Mouse (Mus musculus) limb, embryonic 14.5 days (tissue): ENCODE measurements around the gene Trak1. TPM values are rescaled to one million over a fixed set of nuclear protein-coding genes. Genes with fewer than 3 reads are reported as not detected.

Experiments
- ATAC-seq: fragments of 200-750 bp; cut with Nextera tagmentation; 2 replicates; pipeline ENCODE4 v1.8.0; 2017; ENCODE audit warnings: low read depth, moderate number of reproducible peaks, moderate TSS enrichment; ENCODE audit not compliant: low FRiP score
- DNase-seq: peaks from one replicate; pipeline ENCODE4 v3.0.0-alpha.2; 2015; ENCODE audit warnings: low spot score
- H3K27ac ChIP-seq: fragments of 300-500 bp; sonication (generic); replicated peaks from 2 replicates; pipeline ENCODE4 v1.5.1; 2014; ENCODE audit warnings: low read depth, mild to moderate bottlenecking, low read length, moderate library complexity, mixed read lengths
- H3K27me3 ChIP-seq: fragments of 300-500 bp; sonication (generic); 2 replicates; pipeline ENCODE4 v1.6.1; 2014; ENCODE audit warnings: low read length, mixed read lengths; ENCODE audit not compliant: control insufficient read depth, insufficient read depth
- H3K36me3 ChIP-seq: fragments of 300-500 bp; sonication (generic); 2 replicates; pipeline ENCODE4 v1.6.1; 2014; ENCODE audit warnings: mild to moderate bottlenecking, low read length, moderate library complexity, mixed read lengths; ENCODE audit not compliant: control insufficient read depth, insufficient read depth
- H3K4me1 ChIP-seq: fragments of 300-500 bp; sonication (generic); 2 replicates; pipeline ENCODE4 v1.6.1; 2014; ENCODE audit warnings: antibody characterized with exemption, low read length, mixed read lengths; ENCODE audit not compliant: control insufficient read depth, insufficient read depth
- H3K4me2 ChIP-seq: fragments of 300-500 bp; sonication (generic); replicated peaks from 2 replicates; pipeline ENCODE4 v1.6.1; 2014; ENCODE audit warnings: low read depth, mild to moderate bottlenecking, low read length, moderate library complexity; ENCODE audit not compliant: severe bottlenecking
- H3K4me3 ChIP-seq: fragments of 300-500 bp; sonication (generic); replicated peaks from 2 replicates; pipeline ENCODE4 v1.5.1; 2014; ENCODE audit warnings: low read length
- H3K9ac ChIP-seq: fragments of 300-500 bp; sonication (generic); 2 replicates; pipeline ENCODE4 v1.6.1; 2014; ENCODE audit warnings: mild to moderate bottlenecking, low read depth, low read length, moderate library complexity; ENCODE audit not compliant: severe bottlenecking
- H3K9me3 ChIP-seq: fragments of 300-500 bp; sonication (generic); 2 replicates; pipeline ENCODE4 v1.6.1; 2016; ENCODE audit warnings: low read length; ENCODE audit not compliant: control insufficient read depth
- POLR2A ChIP-seq: fragments of 200-500 bp; IDR thresholded peaks from 2 replicates; pipeline ENCODE4 v1.8.0; 2012; ENCODE audit warnings: inconsistent platforms, mild to moderate bottlenecking, moderate library complexity, borderline replicate concordance; ENCODE audit not compliant: insufficient read depth, insufficient read length; ENCODE audit errors: extremely low read depth
- WGBS: fragments of 180-500 bp; shearing (Covaris S2); extraction: QIAGEN DNeasy Blood & Tissue Kit; methylation state at CpG from one replicate; pipeline ENCODE4 v1.1.7; 2014; 5-methylcytosine and 5-hydroxymethylcytosine counted together
- polyA plus RNA-seq, 2 experiments: library from polyadenylated mRNA; depleted of rRNA in 1 of 2; stranded (reverse) in 1 of 2; unstranded in 1 of 2; fragments of >200 nt; fragmentation: Nextera tagmentation in 1 of 2; extraction: Ambion mirVana in 1 of 2; gene quantifications; 2 replicates each; pipeline versions ENCODE4 v1.2.1 to v1.2.3; 2012 to 2014

The Trak1 gene
- polyA plus RNA-seq, 2 experiments: 20.8 to 31.2 TPM

DNA sequence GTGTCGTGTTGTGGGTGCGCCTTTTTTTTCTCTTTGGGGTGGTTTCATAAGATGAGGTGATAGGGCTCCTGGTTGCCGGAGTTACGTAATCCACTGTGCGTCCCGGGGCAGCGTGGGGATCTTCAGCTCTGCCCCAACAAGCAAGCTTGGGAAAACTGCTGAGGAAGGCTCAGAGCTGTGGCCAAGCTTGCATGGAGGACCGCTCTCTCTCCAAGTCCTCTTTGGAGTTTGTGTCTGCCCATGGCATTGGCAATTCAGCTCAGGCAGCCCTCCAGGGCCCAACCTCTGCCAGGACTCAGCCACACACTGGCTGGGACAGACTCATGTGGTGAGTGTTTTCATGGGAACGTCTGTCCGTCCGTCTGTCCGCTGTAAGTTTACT, 69.6 kb downstream of the Trak1 start:
- no peak overlapping the region for H3K9ac ChIP-seq
- 62% methylated on average over 11 of the region's 12 CpGs for whole genome bisulfite sequencing
- H3K4me2 ChIP-seq: no peak overlapping the region; the same call in 1 of the 2 replicates
- H3K4me3 ChIP-seq: no peak overlapping the region
- H3K4me1 ChIP-seq: peaks cover 29% of the 10 kb centered on the region
- H3K36me3 ChIP-seq: peaks cover 5% of the 10 kb centered on the region; the same call in 1 of the 2 replicates
- ATAC-seq (no peak), DNase-seq (no peak)
- no peak for TF ChIP-seq POLR2A
- H3K9me3 ChIP-seq: no peaks in the 10 kb centered on the region
- H3K27ac ChIP-seq: peak overlapping the region; percentile 48; the same call in 1 of the 2 replicates
- no peaks in the 10 kb centered on the region for H3K27me3 ChIP-seq

GRCm38 (mm10) chr9:121369573-121369972, 72.3 kb downstream of the Trak1 start:
- H3K27me3 ChIP-seq: no peaks in the 10 kb centered on the region
- H3K9me3 ChIP-seq: no peaks in the 10 kb centered on the region
- no peak overlapping the region for H3K27ac ChIP-seq
- ATAC-seq (no peak), DNase-seq (no peak)
- peaks cover 44% of the 10 kb centered on the region for H3K4me1 ChIP-seq
- peaks cover 2% of the 10 kb centered on the region; the same call in 1 of the 2 replicates for H3K36me3 ChIP-seq
- H3K4me2 ChIP-seq: no peak overlapping the region
- H3K9ac ChIP-seq: no peak overlapping the region
- no peak overlapping the region for H3K4me3 ChIP-seq
- TF ChIP-seq POLR2A: no peak
- 41% methylated on average over 6 of the region's 6 CpGs for WGBS

DNA sequence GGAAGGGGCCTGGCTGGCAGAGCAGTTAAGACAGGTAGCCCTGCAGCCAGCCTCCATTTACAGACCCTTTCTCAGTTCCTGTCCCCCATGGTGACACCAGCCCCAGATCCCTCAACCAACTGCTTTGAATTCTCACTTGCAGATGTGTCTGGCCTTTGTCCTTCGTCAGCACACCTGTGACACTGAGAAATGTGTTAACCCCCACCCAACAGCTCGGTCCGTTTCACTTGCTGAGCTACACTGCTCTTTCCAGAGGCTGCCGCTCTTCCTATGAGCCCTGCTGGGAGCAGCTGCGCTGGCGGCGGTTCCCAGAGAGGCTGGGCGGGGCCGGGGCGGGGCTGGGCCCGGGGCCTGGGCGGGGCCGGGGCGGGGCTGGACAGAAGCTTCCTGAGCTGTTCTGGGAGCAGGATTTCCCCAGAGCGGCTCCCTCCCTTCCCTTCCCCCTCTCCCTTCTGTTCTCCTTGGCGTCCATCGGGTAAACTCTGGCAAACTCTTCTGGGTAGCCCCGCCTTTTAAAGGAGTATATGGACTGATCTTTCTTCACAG, 74.1 kb downstream of the Trak1 start:
- ATAC-seq (peak; percentile 89), DNase-seq (peak; percentile 88)
- H3K36me3 ChIP-seq: no peaks in the 10 kb centered on the region
- no peak for TF ChIP-seq POLR2A
- WGBS: 0% methylated on average over 17 of the region's 18 CpGs
- no peaks in the 10 kb centered on the region for H3K9me3 ChIP-seq
- peaks cover 41% of the 10 kb centered on the region for H3K4me1 ChIP-seq
- peak overlapping the region; percentile 60 for H3K4me2 ChIP-seq
- H3K27me3 ChIP-seq: no peaks in the 10 kb centered on the region
- peak overlapping the region; percentile 61 for H3K27ac ChIP-seq
- peak overlapping the region; percentile 43 for H3K9ac ChIP-seq
- peak overlapping the region; percentile 26 for H3K4me3 ChIP-seq

DNA sequence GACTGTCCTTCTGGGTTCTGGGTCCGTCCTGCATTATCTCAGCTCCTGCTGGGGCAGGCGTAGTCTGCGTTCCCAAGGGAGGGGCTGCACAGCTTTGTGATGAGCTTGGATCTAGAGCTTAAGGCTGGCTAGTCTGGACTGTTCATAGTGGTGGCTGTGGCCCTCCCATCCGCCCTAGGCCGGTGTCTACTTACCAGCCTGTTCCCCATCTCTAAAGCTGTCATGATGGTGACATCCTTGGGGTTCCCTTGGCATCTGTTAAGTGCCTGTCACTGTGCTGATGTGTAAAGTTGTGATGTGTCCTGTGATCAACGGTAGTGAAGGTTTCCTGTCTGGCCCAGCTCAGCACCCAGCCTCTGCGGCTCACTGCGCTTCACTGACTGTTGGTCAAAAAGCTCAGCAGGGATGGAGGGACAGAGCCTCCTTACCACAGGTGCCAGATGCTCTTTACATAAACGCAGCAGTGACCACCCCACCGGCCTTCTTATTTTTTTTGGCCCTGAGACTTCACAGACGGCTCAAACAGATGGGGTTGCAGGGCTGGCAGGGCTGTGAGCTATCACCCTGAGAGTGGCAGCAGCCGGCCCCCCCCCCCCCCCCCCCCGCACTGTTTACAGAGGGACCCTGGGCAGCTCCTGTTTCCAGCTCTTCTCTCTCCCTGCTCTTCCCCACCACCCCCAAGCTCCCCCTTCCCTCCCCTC, 74.8 kb downstream of the Trak1 start:
- WGBS: 12% methylated on average over 11 of the region's 13 CpGs
- H3K4me3 ChIP-seq: peak overlapping the region; percentile 26
- H3K4me2 ChIP-seq: peak overlapping the region; percentile 60
- DNase-seq (no peak), ATAC-seq (peak; percentile 32)
- H3K4me1 ChIP-seq: peaks cover 35% of the 10 kb centered on the region
- H3K9ac ChIP-seq: peak overlapping the region; percentile 43
- no peaks in the 10 kb centered on the region for H3K36me3 ChIP-seq
- H3K27me3 ChIP-seq: no peaks in the 10 kb centered on the region
- TF ChIP-seq POLR2A: no peak
- no peaks in the 10 kb centered on the region for H3K9me3 ChIP-seq
- H3K27ac ChIP-seq: no peak overlapping the region

DNA sequence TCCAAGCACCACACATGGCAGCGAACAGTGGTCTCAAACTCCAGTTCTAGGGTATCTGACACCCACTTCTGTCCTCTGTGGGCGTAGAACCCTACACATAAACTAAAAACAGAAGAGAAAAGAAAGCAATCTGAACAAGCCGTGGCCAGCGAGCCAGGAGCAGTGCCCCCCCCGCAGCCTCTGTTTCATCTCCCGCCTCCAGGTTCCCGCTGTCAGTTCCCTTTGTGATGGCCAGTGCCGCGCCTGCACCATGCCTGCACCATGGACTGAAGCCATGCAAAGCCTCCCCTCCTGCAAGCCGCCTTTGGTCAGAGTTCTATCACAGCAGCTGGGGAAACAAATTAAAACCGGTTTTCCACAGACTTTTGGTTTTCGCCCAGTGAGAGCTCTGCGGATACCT, 75.8 kb downstream of the Trak1 start:
- no peak for DNase-seq

More for the DNA sequence above, 75.8 kb downstream of the Trak1 start:
- no peak overlapping the region for H3K4me2 ChIP-seq
- no peak overlapping the region for H3K4me3 ChIP-seq
- no peak for ATAC-seq
- H3K9me3 ChIP-seq: no peaks in the 10 kb centered on the region
- no peak for TF ChIP-seq POLR2A
- WGBS: 52% methylated on average over 13 of the region's 13 CpGs
- no peaks in the 10 kb centered on the region for H3K36me3 ChIP-seq
- no peak overlapping the region for H3K27ac ChIP-seq
- peaks cover 34% of the 10 kb centered on the region for H3K4me1 ChIP-seq
- no peaks in the 10 kb centered on the region for H3K27me3 ChIP-seq
- H3K9ac ChIP-seq: no peak overlapping the region
